7 mouse cellular contexts compared by ENCODE assay signal in genomic region chr12:80736464-80737282, GRCm38 (mm10). TPM values are rescaled to one million over a fixed set of nuclear protein-coding genes. Genes with fewer than 3 reads are reported as not detected.
A peak's percentile ranks its signal among the peaks of the same experiment; 100 is the strongest.
DNase-seq lines count a peak whose midpoint lies in the region; ATAC-seq and TF ChIP-seq lines count a peak whose summit lies in the region.

No protein-coding gene starts in this region.

- H3K27me3 ChIP-seq in embryonic facial prominence, embryonic 10.5 days (replicated peaks; ENCODE audit: low read depth, poor library complexity, severe bottlenecking) = peaks cover 32% of the 10 kb centered on the region
- H3K27me3 ChIP-seq in hindbrain, embryonic 13.5 days = 0 out of 2 replicates have a peak, but pooled peaks cover under 1% of the 10 kb centered on the region

- peak overlapping the region; percentile 71 for H3K27ac ChIP-seq in embryonic facial prominence, embryonic 10.5 days (replicated peaks)
- peak overlapping the region; percentile 95 for H3K27ac ChIP-seq in hindbrain, embryonic 13.5 days

- no peak for TF ChIP-seq POLR2A in lung, adult 2 months (IDR thresholded peaks at IDR 0.05; ENCODE audit: borderline replicate concordance, extremely low read depth, low read depth, low read length)

- H3K4me1 ChIP-seq in lung, adult 2 months (ENCODE audit: control insufficient read depth, insufficient read depth, low read length) = no peaks in the 10 kb centered on the region
- H3K4me1 ChIP-seq in embryonic facial prominence, embryonic 10.5 days = peaks cover 29% of the 10 kb centered on the region
- peaks cover 20% of the 10 kb centered on the region for H3K4me1 ChIP-seq in hindbrain, embryonic 13.5 days (replicated peaks)

- H3K36me3 ChIP-seq in embryonic facial prominence, embryonic 10.5 days (replicated peaks) = no peaks in the 10 kb centered on the region
- no peaks in the 10 kb centered on the region for H3K36me3 ChIP-seq in hindbrain, embryonic 13.5 days

- DNase-seq in lung, postnatal 10 days = peak; percentile 65
- no peak for DNase-seq in lung, adult 2 months
- DNase-seq in embryonic facial prominence, embryonic 10.5 days (ENCODE audit: low spot score) = peak; percentile 69
- DNase-seq in lung, postnatal 4 days = peak; percentile 30 to 55
- peak; percentile 67 for DNase-seq in right cerebral cortex, postnatal 4 days
- no peak for DNase-seq in ovary, postnatal 36 days (ENCODE audit: low spot score)

- ATAC-seq in hindbrain, embryonic 13.5 days (ENCODE audit: low FRiP score) = peak; percentile 75

- H3K9me3 ChIP-seq in embryonic facial prominence, embryonic 10.5 days = no peaks in the 10 kb centered on the region
- no peaks in the 10 kb centered on the region for H3K9me3 ChIP-seq in hindbrain, embryonic 13.5 days

- peak overlapping the region; percentile 28 for H3K4me2 ChIP-seq in hindbrain, embryonic 13.5 days

- H3K9ac ChIP-seq in hindbrain, embryonic 13.5 days = peak overlapping the region; percentile 36

- WGBS in lung, adult 2 months = 16% methylated on average over 13 of the region's 13 CpGs
- WGBS in embryonic facial prominence, embryonic 10.5 days = 29% methylated on average over 13 of the region's 13 CpGs
- 13% methylated on average over 13 of the region's 13 CpGs for WGBS in hindbrain, embryonic 13.5 days

- no peak overlapping the region for H3K4me3 ChIP-seq in lung, adult 2 months (replicated peaks; ENCODE audit: extremely low read depth, low read depth, low read length)
- H3K4me3 ChIP-seq in embryonic facial prominence, embryonic 10.5 days = peak overlapping the region; percentile 30; the same call in 1 of the 2 replicates
- no peak overlapping the region for H3K4me3 ChIP-seq in hindbrain, embryonic 13.5 days

- TF ChIP-seq CTCF in lung, adult 2 months (IDR thresholded peaks at IDR 0.05; ENCODE audit: insufficient read depth, low read length) = no peak

RNA-seq across cellular contexts. Expression of gene Ccdc177, which starts 23.8 kb away (rescaled TPM):
- not detected in 2 replicates for polyA plus RNA-seq in lung, adult 2 months (2012; rRNA removed)
- polyA plus RNA-seq in embryonic facial prominence, embryonic 10.5 days (2016; fragmentation: Nextera tagmentation; extraction: Ambion mirVana) = 0.52 and 0.59 TPM in 2 replicates
- 3.8 and 4.0 TPM in 2 replicates for polyA plus RNA-seq in hindbrain, embryonic 13.5 days (2015; fragmentation: Nextera tagmentation; extraction: Ambion mirVana)

RNA-seq across cellular contexts. Expression of gene Plekhd1, which starts 44.3 kb away (rescaled TPM):
- polyA plus RNA-seq in lung, adult 2 months (2012; rRNA removed) = 20.3 and 20.5 TPM in 2 replicates
- polyA plus RNA-seq in embryonic facial prominence, embryonic 10.5 days (2016; fragmentation: Nextera tagmentation; extraction: Ambion mirVana) = 0.40 and 0.59 TPM in 2 replicates
- 3.1 and 3.2 TPM in 2 replicates for polyA plus RNA-seq in hindbrain, embryonic 13.5 days (2015; fragmentation: Nextera tagmentation; extraction: Ambion mirVana)

RNA-seq across cellular contexts. Expression of gene Susd6, which starts 53.6 kb away (rescaled TPM):
- polyA plus RNA-seq in lung, adult 2 months (2012; rRNA removed) = 83.3 and 102 TPM in 2 replicates
- polyA plus RNA-seq in embryonic facial prominence, embryonic 10.5 days (2016; fragmentation: Nextera tagmentation; extraction: Ambion mirVana) = 13.6 and 13.8 TPM in 2 replicates
- polyA plus RNA-seq in hindbrain, embryonic 13.5 days (2015; fragmentation: Nextera tagmentation; extraction: Ambion mirVana) = 11.4 and 12.8 TPM in 2 replicates

Comparison
In these comparisons a context has a peak if more than half of its experiments do, and no peak if none do; other contexts are left out.
1. DNase-seq: peak in lung, postnatal 10 days (single experiment), embryonic facial prominence, embryonic 10.5 days (single experiment), lung, postnatal 4 days (2 of 2) and right cerebral cortex, postnatal 4 days (single experiment); none in lung, adult 2 months (single experiment) and ovary, postnatal 36 days (single experiment).